Mouse (Mus musculus) left cerebral cortex, postnatal 14 days (tissue): ENCODE data around the gene Psme2. TPM values are rescaled to one million over a fixed set of nuclear protein-coding genes. Genes with fewer than 3 reads are reported as not detected.
A peak's percentile ranks its signal among the peaks of the same experiment; 100 is the strongest.

Experiments
- DNase-seq, 2 experiments: peaks; one replicate each; pipeline ENCODE4 v3.0.0; 2021 to 2022; ENCODE audit warnings: low spot score in 2 of 2, mixed read lengths in 1 of 2
- intact Hi-C: fragments of 180-260 bp; cut with DNase I; formaldehyde crosslinking; loops from one replicate; pipeline ENCODE4 v1.15.1; 2025
- total RNA-seq, 2 experiments: library from RNA; stranded (reverse); gene quantifications; 2 replicates each; pipeline ENCODE4 v1.2.3; 2021

Gene Psme2
- total RNA-seq, 2 experiments from 2014 or later = 48.1 to 49.0 TPM

GRCm38 (mm10) chr14:55540787-55541321 is 50.1 kb downstream of the Psme2 start:
- peak; percentile 74 for DNase-seq
- intact Hi-C loops = loop anchor here (10.0 kb wide), 1 partner anchor 396 kb away; no protein-coding TSS in a partner anchor

GRCm38 (mm10) chr14:55540067-55540786 is 50.7 kb downstream of the Psme2 start, which contains the start of gene Pck2:
Gene Pck2, plus strand, starts transcription at chr14:55540266.
- intact Hi-C loops = loop anchor here (10.0 kb wide), 1 partner anchor 395 kb away; no protein-coding TSS in a partner anchor
- peak; percentile 69 for DNase-seq

Other genes starting within 250 kb of the Psme2 start
- 10 to 100 TPM; 11.7 to 16.0 TPM for gene Dhrs4, start 112.4 kb downstream of the Psme2 start, total RNA-seq
- 10 to 100 TPM; 53.5 to 70.2 TPM for gene Carmil3, start 100.5 kb downstream of the Psme2 start, total RNA-seq
- 100 to 1,000 TPM; 184 to 205 TPM for gene Cpne6, start 80.7 kb downstream of the Psme2 start, total RNA-seq
- under 1 TPM; 0.33 to 0.61 TPM for gene Nrl, start 66.1 kb downstream of the Psme2 start, total RNA-seq
- gene Pck2, start 50.8 kb downstream of the Psme2 start, total RNA-seq = 10 to 100 TPM; 18.6 to 19.5 TPM
- gene Dcaf11, start 31.1 kb downstream of the Psme2 start, total RNA-seq = 10 to 100 TPM; 75.3 to 78.4 TPM
- not detected for gene A730061H03Rik, start 30.7 kb downstream of the Psme2 start, total RNA-seq
- gene Fitm1, start 15.5 kb downstream of the Psme2 start, total RNA-seq = not detected
- gene Psme1, start 13.0 kb downstream of the Psme2 start, total RNA-seq = 10 to 100 TPM; 44.9 to 56.5 TPM
- 10 to 100 TPM; 38.7 to 45.5 TPM for gene Emc9, start 5.8 kb downstream of the Psme2 start, total RNA-seq
- gene Rnf31, start 595 bp upstream of the Psme2 start, total RNA-seq = 10 to 100 TPM; 26.0 to 29.5 TPM
- gene Irf9, start 12.5 kb upstream of the Psme2 start, total RNA-seq = 1 to 10 TPM; 8.0 to 8.4 TPM
- gene Rec8, start 26.9 kb upstream of the Psme2 start, total RNA-seq = 1 to 10 TPM; 2.1 to 3.4 TPM
- 100 to 1,000 TPM; 123 to 171 TPM for gene Ipo4, start 44.8 kb upstream of the Psme2 start, total RNA-seq
- gene Gm49378, start 46.8 kb upstream of the Psme2 start, total RNA-seq = 1 to 10 TPM; 4.8 to 8.1 TPM
- 10 to 100 TPM; 42.1 to 42.2 TPM for gene Tm9sf1, start 52.7 kb upstream of the Psme2 start, total RNA-seq
- under 1 TPM; 0.74 to 0.92 TPM for gene Tssk4, start 59.1 kb upstream of the Psme2 start, total RNA-seq
- gene Mdp1, start 69.4 kb upstream of the Psme2 start, total RNA-seq = 10 to 100 TPM; 37.8 to 42.6 TPM
- gene Gmpr2, start 80.8 kb upstream of the Psme2 start, total RNA-seq = 10 to 100 TPM; 22.7 to 24.6 TPM
- 100 to 1,000 TPM; 305 to 339 TPM for gene Nedd8, start 81.0 kb upstream of the Psme2 start, total RNA-seq
- 10 to 100 TPM; 14.8 to 16.0 TPM for gene Tinf2, start 90.7 kb upstream of the Psme2 start, total RNA-seq
- gene Tgm1, start 122.8 kb upstream of the Psme2 start, total RNA-seq = under 1 TPM in 1 of 2 experiments, not detected in 1; 0.25 TPM
- 10 to 100 TPM; 44.2 to 45.4 TPM for gene Rabggta, start 131.2 kb upstream of the Psme2 start, total RNA-seq
- gene Dhrs1, start 154.6 kb upstream of the Psme2 start, total RNA-seq = 100 to 1,000 TPM in 1 of 2 experiments, 10 to 100 TPM in 1; 99.8 to 104 TPM
- gene Nop9, start 154.6 kb upstream of the Psme2 start, total RNA-seq = 10 to 100 TPM; 13.4 to 13.9 TPM
- gene Cideb, start 167.3 kb upstream of the Psme2 start, total RNA-seq = under 1 TPM; 0.68 to 0.93 TPM
- gene Ltb4r2, start 170.3 kb upstream of the Psme2 start, total RNA-seq = under 1 TPM; 0.22 to 0.42 TPM
- under 1 TPM; 0.24 to 0.40 TPM for gene Ltb4r1, start 174.8 kb upstream of the Psme2 start, total RNA-seq
- 1 to 10 TPM; 5.1 to 6.6 TPM for gene Adcy4, start 193.0 kb upstream of the Psme2 start, total RNA-seq
- gene Ripk3, start 197.8 kb upstream of the Psme2 start, total RNA-seq = 1 to 10 TPM in 1 of 2 experiments, under 1 TPM in 1; 0.83 to 1.0 TPM
- gene Nfatc4, start 232.0 kb upstream of the Psme2 start, total RNA-seq = 1 to 10 TPM; 3.0 to 4.0 TPM